Mouse (Mus musculus): ENCODE measurements at regions not wholly inside any gene's neighbourhood (a gene's known extent, or its start where the extent isn't known, plus 50 kb on each side); places are given as distances from the start of the nearest gene placed in this dataset.

GRCm38 (mm10) chr16:23672375-23672774 is 151.8 kb upstream of the Masp1 start:
- H3K9me3 ChIP-seq (replicated peaks; ENCODE audit: control insufficient read depth, low read length): no peaks in the 10 kb centered on the region
- H3K27me3 ChIP-seq (ENCODE audit: control insufficient read depth, insufficient read depth, low read length): no peaks in the 10 kb centered on the region
- no peak overlapping the region for H3K27ac ChIP-seq (ENCODE audit: low read depth)
- no peak overlapping the region for H3K4me3 ChIP-seq (ENCODE audit: low read depth, low read length)
- no peaks in the 10 kb centered on the region for H3K4me1 ChIP-seq (ENCODE audit: control insufficient read depth, insufficient read depth)
- H3K9ac ChIP-seq (replicated peaks; ENCODE audit: low read depth, low read length): no peak overlapping the region
- ATAC-seq (ENCODE audit: insufficient read depth, low read depth) (no peak), DNase-seq (ENCODE audit: low spot score) (no peak)
- no peak overlapping the region for H3K4me2 ChIP-seq (ENCODE audit: low read depth, low read length)
- WGBS: 74% methylated on average over 6 of the region's 6 CpGs
- TF ChIP-seq CTCF (IDR thresholded peaks at IDR 0.05; ENCODE audit: low read depth): no peak
- no peaks in the 10 kb centered on the region for H3K36me3 ChIP-seq (replicated peaks; ENCODE audit: control insufficient read depth, insufficient read depth, low read length)

- H3K9me3 ChIP-seq (replicated peaks; ENCODE audit: control insufficient read depth, low read length): no peaks in the 10 kb centered on the region
- H3K9ac ChIP-seq (replicated peaks; ENCODE audit: low read depth, low read length): no peak overlapping the region
- H3K27ac ChIP-seq (ENCODE audit: low read depth): no peak overlapping the region
- no peaks in the 10 kb centered on the region for H3K36me3 ChIP-seq (replicated peaks; ENCODE audit: control insufficient read depth, insufficient read depth, low read length)
- no peaks in the 10 kb centered on the region for H3K4me1 ChIP-seq (ENCODE audit: control insufficient read depth, insufficient read depth)
- no peak for TF ChIP-seq EP300 (IDR thresholded peaks at IDR 0.05; ENCODE audit: low read depth)
- TF ChIP-seq CTCF (IDR thresholded peaks at IDR 0.05; ENCODE audit: low read depth): no peak
- no peak for ATAC-seq (ENCODE audit: insufficient read depth, low read depth)
- WGBS: 72% methylated on average over 4 of the region's 4 CpGs
- no peak overlapping the region for H3K4me3 ChIP-seq (ENCODE audit: low read depth, low read length)
- H3K4me2 ChIP-seq (ENCODE audit: low read depth, low read length): no peak overlapping the region
- no peaks in the 10 kb centered on the region for H3K27me3 ChIP-seq (ENCODE audit: control insufficient read depth, insufficient read depth, low read length)
- no peak for DNase-seq (ENCODE audit: low spot score)
Observed at GRCm38 (mm10) chr16:23670161-23670560, 149.5 kb upstream of the Masp1 start.

GRCm38 (mm10) chr16:23669651-23670050 is 149.0 kb upstream of the Masp1 start:
- no peak overlapping the region for H3K9ac ChIP-seq (replicated peaks; ENCODE audit: low read depth, low read length)
- no peaks in the 10 kb centered on the region for H3K36me3 ChIP-seq (replicated peaks; ENCODE audit: control insufficient read depth, insufficient read depth, low read length)
- no peak overlapping the region for H3K4me3 ChIP-seq (ENCODE audit: low read depth, low read length)
- no peak for TF ChIP-seq EP300 (IDR thresholded peaks at IDR 0.05; ENCODE audit: low read depth)
- TF ChIP-seq CTCF (IDR thresholded peaks at IDR 0.05; ENCODE audit: low read depth): no peak
- no peaks in the 10 kb centered on the region for H3K9me3 ChIP-seq (replicated peaks; ENCODE audit: control insufficient read depth, low read length)
- DNase-seq (ENCODE audit: low spot score) (no peak), ATAC-seq (ENCODE audit: insufficient read depth, low read depth) (no peak)
- H3K27me3 ChIP-seq (ENCODE audit: control insufficient read depth, insufficient read depth, low read length): no peaks in the 10 kb centered on the region
- 86% methylated on average over 4 of the region's 4 CpGs for WGBS
- no peak overlapping the region for H3K27ac ChIP-seq (ENCODE audit: low read depth)
- H3K4me2 ChIP-seq (ENCODE audit: low read depth, low read length): no peak overlapping the region
- no peaks in the 10 kb centered on the region for H3K4me1 ChIP-seq (ENCODE audit: control insufficient read depth, insufficient read depth)
